Mouse (Mus musculus) kidney, postnatal 0 days (tissue): ENCODE measurements around the gene Ipo7. TPM values are rescaled to one million over a fixed set of nuclear protein-coding genes. Genes with fewer than 3 reads are reported as not detected.
A peak's percentile ranks its signal among the peaks of the same experiment; 100 is the strongest.

Source experiments
- ATAC-seq: fragments of 200-750 bp; cut with Nextera tagmentation; replicated peaks from 2 replicates; pipeline ENCODE4 v1.8.0; 2017; ENCODE audit warnings: low read depth, moderate number of reproducible peaks, moderate TSS enrichment, moderate library complexity; ENCODE audit not compliant: low FRiP score
- DNase-seq: peaks from one replicate; pipeline ENCODE4 v3.0.0-alpha.2; 2016; ENCODE audit warnings: low spot score
- H3K27ac ChIP-seq: fragments of 300-500 bp; sonication (generic); 2 replicates; pipeline ENCODE4 v1.5.1; 2014; ENCODE audit warnings: mild to moderate bottlenecking
- H3K27me3 ChIP-seq: fragments of 300-500 bp; sonication (generic); 2 replicates; pipeline ENCODE4 v1.6.1; 2014; ENCODE audit warnings: low read length, mixed read lengths; ENCODE audit not compliant: insufficient read depth
- H3K36me3 ChIP-seq: fragments of 300-500 bp; sonication (generic); 2 replicates; pipeline ENCODE4 v1.6.1; 2014; ENCODE audit warnings: low read length, mixed read lengths; ENCODE audit not compliant: insufficient read depth
- H3K4me1 ChIP-seq: fragments of 300-500 bp; sonication (generic); replicated peaks from 2 replicates; pipeline ENCODE4 v1.6.1; 2014; ENCODE audit warnings: antibody characterized with exemption, low read length, mixed read lengths; ENCODE audit not compliant: insufficient read depth
- H3K4me2 ChIP-seq: fragments of 300-500 bp; sonication (generic); 2 replicates; pipeline ENCODE4 v1.6.1; 2014; ENCODE audit warnings: mild to moderate bottlenecking, low read length, moderate library complexity, mixed read lengths
- H3K4me3 ChIP-seq: fragments of 300-500 bp; sonication (generic); replicated peaks from 2 replicates; pipeline ENCODE4 v1.5.1; 2014; ENCODE audit warnings: low read depth, low read length
- H3K9ac ChIP-seq: fragments of 300-500 bp; sonication (generic); 2 replicates; pipeline ENCODE4 v1.6.1; 2014; ENCODE audit warnings: low read depth, low read length
- H3K9me3 ChIP-seq: fragments of 300-500 bp; sonication (generic); replicated peaks from 2 replicates; pipeline ENCODE4 v1.6.1; 2016; ENCODE audit warnings: low read length, inconsistent platforms, mixed read lengths
- CTCF ChIP-seq: IDR thresholded peaks from 2 replicates; pipeline ENCODE4 v1.5.1; 2016; ENCODE audit warnings: antibody characterized with exemption, low read depth, mild to moderate bottlenecking, moderate library complexity
- WGBS: fragments of 180-500 bp; shearing (Covaris S2); extraction: QIAGEN DNeasy Blood & Tissue Kit; methylation state at CpG from one replicate; pipeline ENCODE4 v1.1.7; 2014; 5-methylcytosine and 5-hydroxymethylcytosine counted together
- polyA plus RNA-seq: library from polyadenylated mRNA; unstranded; fragments of >200 nt; fragmentation: Nextera tagmentation; extraction: Ambion mirVana; gene quantifications from 2 replicates; pipeline ENCODE4 v1.2.1, GENCODE M21; 2015

The Ipo7 gene
- polyA plus RNA-seq, 1 experiment from 2014 or later = 27.5 TPM

DNA sequence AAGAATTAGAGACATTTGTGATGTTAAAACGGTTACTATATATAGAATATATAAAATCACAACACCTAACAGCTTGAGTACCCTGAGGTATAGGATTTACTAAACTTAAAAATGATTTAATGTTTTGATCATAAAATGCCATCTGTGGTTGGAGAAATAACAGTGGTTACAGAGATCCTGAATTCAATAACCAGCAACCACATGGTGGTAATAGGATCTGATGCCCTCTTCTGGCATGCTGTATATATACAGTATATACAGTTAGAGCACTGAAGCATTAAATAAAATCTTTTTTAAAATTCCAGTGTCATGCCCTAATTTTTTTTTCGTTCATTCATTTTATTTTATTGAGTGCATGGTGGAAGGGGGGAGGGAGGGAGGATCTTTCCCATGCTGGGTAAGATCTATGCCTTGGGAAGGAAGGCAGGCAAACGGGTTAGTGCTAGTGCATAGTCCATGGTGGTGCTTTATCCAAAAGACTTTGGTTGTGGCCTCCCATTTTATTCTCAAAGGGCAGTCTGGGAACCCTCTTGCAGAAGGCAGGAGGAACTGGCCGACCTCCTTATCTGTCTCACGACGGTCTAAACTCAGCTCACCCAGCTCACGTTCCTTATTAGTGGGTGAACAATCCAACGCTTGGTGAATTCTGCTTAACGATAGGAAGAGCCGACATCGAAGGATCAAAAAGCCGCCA is 41.2 kb downstream of the Ipo7 start:
- Histone ChIP-seq H3K4me1 (no peaks in the 10 kb centered on the region), H3K36me3 (peaks cover 3% of the 10 kb centered on the region; the same call in 1 of the 2 replicates), H3K4me2 (no peak overlapping the region), H3K27me3 (no peaks in the 10 kb centered on the region), H3K9ac (no peak overlapping the region), H3K4me3 (no peak overlapping the region), H3K9me3 (no peaks in the 10 kb centered on the region), H3K27ac (no peak overlapping the region)
- DNase-seq (peak; percentile 58), ATAC-seq (no peak)
- 86% methylated on average over 12 of the region's 12 CpGs for WGBS
- TF ChIP-seq CTCF = peak; percentile 63

- Histone ChIP-seq H3K9ac (peak overlapping the region; percentile 97), H3K36me3 (peaks cover 3% of the 10 kb centered on the region; the same call in 1 of the 2 replicates), H3K9me3 (no peaks in the 10 kb centered on the region), H3K27me3 (no peaks in the 10 kb centered on the region), H3K4me1 (no peaks in the 10 kb centered on the region), H3K4me2 (peak overlapping the region; percentile 64), H3K4me3 (peak overlapping the region; percentile 77), H3K27ac (peak overlapping the region; percentile 99)
- no peak for TF ChIP-seq CTCF
- DNase-seq = peak; percentile 46
- no peak for ATAC-seq
- WGBS = 15% methylated on average over 5 of the region's 5 CpGs
Measured at GRCm38 (mm10) chr7:110060106-110060668, 42.1 kb downstream of the Ipo7 start.

DNA sequence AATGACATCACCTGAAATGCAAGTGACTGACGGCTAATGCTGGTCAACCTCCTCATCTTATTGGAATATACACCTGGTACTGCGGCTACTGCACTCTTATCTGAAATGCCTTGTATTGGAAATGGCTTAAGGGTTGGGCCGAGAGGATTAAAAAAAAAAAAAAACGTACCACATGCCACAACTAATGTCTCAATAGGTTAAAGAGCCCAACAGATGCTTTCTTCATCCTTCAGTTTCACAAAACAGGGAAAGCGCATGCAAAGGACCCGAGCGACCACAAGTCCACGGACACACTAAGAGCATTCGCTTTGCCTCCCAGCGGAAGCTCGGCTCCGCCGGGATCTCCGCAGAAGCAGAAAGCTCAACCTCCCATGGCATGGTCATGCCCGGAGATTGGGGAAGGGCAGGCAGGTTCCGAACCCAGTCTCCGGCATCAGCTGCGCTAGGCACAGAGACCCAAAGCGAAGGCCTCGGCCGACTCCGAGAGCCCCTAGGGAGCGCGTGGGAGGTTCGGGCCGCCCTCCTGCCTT is 42.7 kb downstream of the Ipo7 start:
- under 1% methylated on average over 26 of the region's 26 CpGs for WGBS
- DNase-seq = peak; percentile 56
- Histone ChIP-seq H3K27me3 (no peaks in the 10 kb centered on the region), H3K9me3 (no peaks in the 10 kb centered on the region), H3K4me1 (no peaks in the 10 kb centered on the region), H3K27ac (peak overlapping the region; percentile 99), H3K4me2 (peak overlapping the region; percentile 64), H3K4me3 (peak overlapping the region; percentile 77), H3K9ac (peak overlapping the region; percentile 97), H3K36me3 (peaks cover 3% of the 10 kb centered on the region; the same call in 1 of the 2 replicates)
- no peak for TF ChIP-seq CTCF
- peak; percentile 6 for ATAC-seq

GRCm38 (mm10) chr7:110061199-110061751 is 43.2 kb downstream of the Ipo7 start, which contains the start of gene Zfp143:
Zfp143 (plus strand) TSS chr7:110061217.
- peak within 1 kb of the TSS; percentile 77 for H3K4me3 ChIP-seq
- no peaks in the 10 kb centered on the region for H3K4me1 ChIP-seq
- H3K36me3 ChIP-seq = no peaks in the 10 kb centered on the region
- no peak; the same call in 1 of the 2 replicates for TF ChIP-seq CTCF
- under 1% methylated on average over 33 of the region's 34 CpGs for WGBS
- H3K27me3 ChIP-seq = no peaks in the 10 kb centered on the region
- DNase-seq (peak; percentile 100), ATAC-seq (peak; percentile 98)
- peak within 1 kb of the TSS; percentile 64 for H3K4me2 ChIP-seq
- H3K9ac ChIP-seq = peak within 1 kb of the TSS; percentile 97
- no peaks in the 10 kb centered on the region for H3K9me3 ChIP-seq
- H3K27ac ChIP-seq = peak within 1 kb of the TSS; percentile 100

DNA sequence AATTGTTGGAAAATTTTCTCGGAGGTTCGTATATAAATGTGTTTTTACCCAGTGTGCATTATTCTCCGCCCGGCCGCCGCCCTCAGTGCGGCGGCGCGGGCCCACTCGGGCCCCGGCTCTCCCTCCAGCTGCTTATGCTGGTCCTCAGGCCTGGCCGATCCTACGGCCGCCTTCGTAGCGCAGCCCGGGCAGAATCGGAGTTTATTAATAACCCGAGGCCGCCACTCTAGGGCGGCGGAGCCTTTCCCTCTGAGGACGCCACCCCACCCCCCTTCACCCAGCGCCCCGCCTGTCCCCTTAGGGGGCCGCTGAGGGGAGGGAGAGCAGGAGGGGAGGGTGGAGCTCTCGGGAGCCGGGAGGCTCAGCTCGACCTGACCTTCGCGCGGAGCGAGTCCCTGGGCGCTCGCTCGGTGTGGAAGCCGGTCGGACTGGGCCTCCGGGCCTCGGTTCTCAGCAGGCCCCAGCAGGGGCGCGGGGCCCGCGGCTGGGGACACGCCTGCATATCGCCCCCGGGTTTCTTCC is 43.7 kb downstream of the Ipo7 start:
- no peaks in the 10 kb centered on the region for H3K27me3 ChIP-seq
- peak overlapping the region; percentile 64 for H3K4me2 ChIP-seq
- H3K4me1 ChIP-seq = no peaks in the 10 kb centered on the region
- H3K27ac ChIP-seq = peak overlapping the region; percentile 100
- peak; percentile 77 for ATAC-seq
- no peak for TF ChIP-seq CTCF
- DNase-seq = peak; percentile 94
- H3K9ac ChIP-seq = peak overlapping the region; percentile 92
- H3K36me3 ChIP-seq = no peaks in the 10 kb centered on the region
- H3K4me3 ChIP-seq = peak overlapping the region; percentile 67
- no peaks in the 10 kb centered on the region for H3K9me3 ChIP-seq
- under 1% methylated on average over 47 of the region's 48 CpGs for WGBS

- no peaks in the 10 kb centered on the region for H3K36me3 ChIP-seq
- H3K4me3 ChIP-seq = no peak overlapping the region
- WGBS = 97% methylated on average over 9 of the region's 9 CpGs
- DNase-seq (no peak), ATAC-seq (no peak)
- no peak for TF ChIP-seq CTCF
- no peaks in the 10 kb centered on the region for H3K9me3 ChIP-seq
- no peak overlapping the region for H3K27ac ChIP-seq
- no peaks in the 10 kb centered on the region for H3K27me3 ChIP-seq
- no peak overlapping the region for H3K9ac ChIP-seq
- H3K4me1 ChIP-seq = no peaks in the 10 kb centered on the region
- H3K4me2 ChIP-seq = no peak overlapping the region
Measured at GRCm38 (mm10) chr7:110063731-110064130, 45.7 kb downstream of the Ipo7 start.
